Mouse (Mus musculus): ENCODE data around the gene Map3k7. TPM values are rescaled to one million over a fixed set of nuclear protein-coding genes. Genes with fewer than 3 reads are reported as not detected.
"Not testable (repeated sequence)": the region's sequence is repeated elsewhere in the genome, so short reads cannot be mapped to it uniquely, and the experiment has no call there.

Map3k7 gene
- total RNA-seq, 2 experiments from 2014 or later, result 40.4 to 41.0 TPM

DNA sequence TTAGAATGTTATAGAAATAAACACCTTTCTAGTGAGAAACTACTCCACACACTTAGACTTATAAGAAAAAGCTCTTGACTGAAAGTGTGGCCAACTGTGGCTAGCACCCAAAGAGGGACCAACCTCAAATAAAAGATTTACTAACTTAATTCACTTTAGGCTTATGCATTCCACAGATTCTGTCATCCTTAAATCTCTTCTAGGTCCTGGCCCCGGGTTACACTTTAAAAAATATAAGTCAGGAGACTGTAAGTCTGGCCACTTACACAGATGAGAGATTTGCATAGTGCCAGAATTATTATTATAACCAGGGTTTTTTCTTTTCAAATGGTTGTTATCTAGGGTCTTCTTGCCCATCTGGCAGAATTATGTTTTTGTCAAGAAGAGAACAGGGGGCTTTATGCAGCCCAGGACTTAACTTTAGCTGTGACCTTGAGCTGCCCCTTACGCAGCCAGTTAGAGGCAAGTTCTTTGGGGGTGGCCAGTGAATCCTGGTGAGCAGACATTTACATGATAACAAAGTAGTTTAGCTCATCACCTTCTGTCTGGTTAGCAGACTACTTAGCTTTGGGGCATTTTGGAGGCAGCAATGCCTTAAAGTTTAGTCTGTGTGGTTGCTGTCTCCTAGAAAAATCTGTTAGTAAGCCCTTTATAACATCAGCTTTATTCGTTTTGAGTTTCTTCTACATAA lies 11.5 kb downstream of the Map3k7 start:
- no peak for DNase-seq (ENCODE audit: low spot score in 2 of 2)

DNA sequence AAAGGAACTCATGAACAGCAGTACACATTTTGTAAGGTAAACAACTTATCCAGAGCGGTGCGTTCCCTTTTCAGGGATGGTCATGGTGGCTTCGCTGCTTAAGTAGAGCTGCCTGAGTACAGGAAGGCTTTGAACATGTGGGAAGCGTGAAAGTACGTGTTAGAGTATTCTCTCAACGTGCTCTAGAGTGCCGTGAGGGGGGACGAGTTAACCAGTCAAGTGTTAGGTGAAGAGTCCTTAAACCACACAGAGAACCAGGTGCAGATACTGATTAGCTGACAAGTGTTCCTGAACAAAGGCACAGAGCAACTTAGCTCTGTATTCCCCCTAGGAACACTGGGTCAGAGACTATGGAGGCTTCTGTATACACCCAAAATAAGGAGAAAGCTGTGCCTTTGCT lies 18.0 kb downstream of the Map3k7 start:
- no peak for DNase-seq (ENCODE audit: low spot score in 2 of 2)

DNA sequence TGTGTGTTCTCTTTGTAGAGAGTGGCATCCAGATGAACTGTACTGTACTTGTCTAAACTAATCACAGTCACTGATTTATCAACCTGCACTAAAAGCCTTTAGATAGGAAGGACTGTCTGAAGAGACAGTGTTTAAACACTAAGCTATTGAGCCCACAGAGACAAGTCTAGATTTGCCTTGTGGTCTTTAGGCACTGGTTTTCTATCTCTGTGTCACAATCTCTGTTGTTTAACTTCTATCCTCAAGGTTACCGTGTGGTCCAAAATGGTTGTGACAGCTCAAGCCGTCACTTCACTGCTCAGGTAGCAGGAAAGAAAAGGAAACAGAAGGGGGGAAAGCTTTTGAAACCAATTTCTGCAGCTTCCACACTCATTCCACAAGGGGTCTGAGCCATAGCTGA lies 29.5 kb downstream of the Map3k7 start:
- no peak for DNase-seq (ENCODE audit: low spot score in 2 of 2)

DNA sequence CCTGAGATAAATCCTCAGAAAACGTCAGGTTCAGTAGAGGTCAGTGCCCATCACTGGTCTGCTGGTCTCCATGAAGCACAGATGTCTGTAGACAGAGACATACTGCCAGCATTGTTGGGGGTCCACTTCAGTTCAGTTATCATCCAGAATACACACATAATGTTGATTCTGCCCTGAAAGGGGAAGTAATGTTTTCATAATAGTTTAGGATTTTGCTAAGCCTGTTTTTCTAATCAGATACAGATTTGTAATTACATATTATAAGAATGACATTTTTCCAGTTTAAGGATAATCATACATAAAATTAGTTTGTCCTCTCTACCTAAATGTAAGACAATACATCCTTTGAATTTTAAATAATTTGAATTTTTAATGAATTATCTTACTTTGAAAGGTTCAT lies 30.0 kb downstream of the Map3k7 start:
- DNase-seq (ENCODE audit: low spot score in 2 of 2), result no peak

DNA sequence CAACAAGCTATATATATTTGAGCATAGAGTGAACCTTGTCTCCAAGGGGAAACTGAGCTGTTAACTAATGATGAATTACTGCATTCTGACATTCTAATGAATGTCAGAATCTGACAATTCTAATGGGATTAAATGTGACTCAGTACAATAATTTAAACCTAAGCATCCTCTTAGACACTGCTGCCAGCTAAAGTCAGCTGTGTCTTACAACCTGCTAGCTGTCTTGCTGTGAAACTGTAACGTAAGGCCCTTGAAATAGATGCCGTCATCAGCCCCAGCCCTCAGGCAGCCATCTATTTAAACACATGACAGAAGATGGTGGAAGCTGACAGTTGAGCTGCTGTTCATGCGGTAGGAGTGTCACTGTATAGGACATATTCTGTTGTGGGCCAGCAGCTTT lies 37.6 kb downstream of the Map3k7 start:
- no peak for DNase-seq (ENCODE audit: low spot score in 2 of 2)

DNA sequence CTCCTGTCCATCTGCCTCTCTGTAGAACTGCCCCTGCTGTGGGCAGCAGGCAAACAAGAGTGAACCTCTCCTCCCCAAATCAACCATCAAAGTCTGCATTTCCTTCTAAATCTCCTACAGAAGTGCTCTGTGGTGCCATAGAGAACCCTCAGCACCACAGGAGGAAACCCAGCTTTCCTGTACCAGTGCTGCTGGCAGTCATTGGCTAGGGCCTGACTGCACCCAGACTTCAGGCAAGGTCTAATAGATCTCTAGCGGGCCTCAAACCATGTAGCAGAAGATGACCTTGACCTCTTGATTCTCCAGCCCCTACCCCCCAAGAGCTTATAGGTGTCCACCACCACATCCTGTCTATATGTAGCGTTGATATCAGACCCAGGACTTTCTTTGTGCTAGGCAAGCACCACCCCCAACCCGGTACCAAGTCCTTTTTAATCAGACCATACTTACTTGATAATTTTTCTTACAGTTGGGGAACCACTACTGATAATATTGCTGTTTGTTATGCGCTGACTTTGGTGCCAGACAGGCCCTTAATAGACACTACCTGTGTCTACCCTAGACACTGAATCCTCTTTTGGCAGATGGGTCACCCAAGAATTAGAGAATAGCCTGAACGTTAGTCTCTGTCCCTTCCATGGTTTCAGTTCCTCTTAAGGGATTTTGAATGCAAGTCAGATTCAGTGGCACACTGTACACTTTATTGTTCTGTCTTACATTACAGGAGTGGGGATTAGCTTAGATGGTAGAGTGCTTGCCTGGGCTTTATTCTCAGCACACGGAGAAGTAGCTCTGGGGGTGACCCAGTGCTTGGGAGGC lies 41.1 kb downstream of the Map3k7 start:
- no peak for DNase-seq (ENCODE audit: low spot score in 2 of 2)

DNA sequence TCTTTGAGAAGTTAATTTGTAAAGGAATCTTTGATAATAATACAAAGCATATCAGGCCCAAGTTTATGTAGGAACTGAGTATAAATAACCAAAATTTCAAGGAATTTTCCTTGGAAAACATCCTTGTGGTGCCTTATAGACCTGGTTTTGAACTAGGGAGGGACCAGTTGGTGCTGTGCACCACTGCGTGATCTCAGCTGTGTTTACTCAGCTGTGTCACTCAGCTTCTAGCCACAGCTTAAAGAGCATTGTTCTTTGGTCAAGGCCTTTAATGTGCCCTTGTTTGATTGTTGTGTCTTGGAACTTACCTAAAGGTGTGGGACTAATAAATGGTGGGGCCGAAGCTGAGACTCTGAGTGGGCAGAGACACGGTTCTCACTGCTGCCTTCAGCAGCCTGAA lies 43.3 kb downstream of the Map3k7 start:
- DNase-seq (ENCODE audit: low spot score in 2 of 2), result no peak

DNA sequence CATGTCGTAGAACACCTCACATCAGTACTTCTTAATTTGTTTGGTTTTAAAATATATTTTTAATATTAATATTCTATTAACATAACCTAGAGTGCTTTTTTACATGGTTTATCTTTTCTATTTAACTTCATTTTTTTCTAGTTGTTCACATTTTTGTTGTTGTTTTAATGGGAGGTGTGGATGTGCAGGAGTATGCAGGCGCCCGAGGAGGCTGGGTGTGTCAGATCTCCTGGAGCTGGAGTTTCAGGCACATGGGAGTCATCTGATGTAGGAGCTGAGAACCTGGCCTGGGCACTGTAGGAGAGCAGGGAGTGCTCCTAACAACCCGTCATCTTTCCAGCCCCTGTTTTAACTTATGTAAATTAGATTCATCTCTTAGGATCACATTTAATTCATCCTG lies 44.2 kb downstream of the Map3k7 start:
- DNase-seq (ENCODE audit: low spot score in 2 of 2), result no peak

DNA sequence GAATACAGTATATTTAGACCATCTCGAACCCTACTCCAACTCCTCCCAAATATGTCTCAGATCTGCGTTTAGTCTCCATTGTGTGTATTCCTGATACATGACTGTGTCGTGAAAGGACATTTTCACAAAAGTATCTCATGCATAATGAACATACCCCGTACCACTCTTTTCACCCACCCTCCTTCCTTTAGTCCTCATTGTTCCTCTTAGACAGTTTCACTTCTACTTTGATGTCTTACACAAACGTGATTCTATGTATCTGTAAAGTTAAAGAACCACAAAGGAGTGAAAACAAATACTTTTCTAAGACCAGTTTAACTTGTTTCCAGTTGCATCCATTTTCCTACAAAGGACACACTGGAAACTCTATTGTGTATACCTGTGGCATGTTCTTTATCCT lies 46.9 kb downstream of the Map3k7 start:
- no peak for DNase-seq (ENCODE audit: low spot score in 2 of 2)

DNA sequence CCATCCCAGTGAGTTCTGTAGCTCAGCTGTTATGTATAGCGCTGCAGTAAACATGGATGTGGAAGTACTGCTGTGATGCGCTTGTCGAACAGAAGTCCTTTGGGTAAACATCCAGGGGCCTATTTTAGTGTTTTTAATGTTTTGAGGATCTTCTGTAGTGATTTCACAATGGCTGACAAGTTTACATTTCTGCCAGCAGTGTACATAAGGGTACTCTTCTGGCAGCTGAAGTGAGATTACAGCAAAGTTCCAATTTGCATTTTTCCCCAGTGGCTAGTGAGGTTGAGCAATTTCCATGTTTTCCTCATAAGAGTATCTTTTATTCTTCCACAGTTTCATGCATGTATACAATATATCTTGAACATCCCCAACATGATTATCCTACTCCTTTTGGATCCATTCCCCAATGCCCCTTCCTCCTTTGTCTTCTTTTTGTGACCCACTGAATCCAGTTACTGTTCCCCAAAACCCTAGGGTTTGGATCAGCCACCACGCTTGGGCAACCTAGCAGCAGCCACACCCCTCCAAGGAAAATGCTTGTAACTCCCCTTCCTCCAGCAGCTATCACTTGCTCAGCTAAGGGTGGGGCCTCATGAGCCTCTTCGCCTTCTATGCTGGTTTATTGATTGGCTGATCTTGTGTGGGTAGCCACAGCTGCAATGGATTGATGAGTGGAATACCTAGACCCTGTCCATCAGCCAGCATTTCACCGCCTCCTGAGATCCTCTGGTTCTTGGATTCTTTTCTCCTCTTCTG lies 47.5 kb downstream of the Map3k7 start:
- no peak for DNase-seq (ENCODE audit: low spot score in 2 of 2)

DNA sequence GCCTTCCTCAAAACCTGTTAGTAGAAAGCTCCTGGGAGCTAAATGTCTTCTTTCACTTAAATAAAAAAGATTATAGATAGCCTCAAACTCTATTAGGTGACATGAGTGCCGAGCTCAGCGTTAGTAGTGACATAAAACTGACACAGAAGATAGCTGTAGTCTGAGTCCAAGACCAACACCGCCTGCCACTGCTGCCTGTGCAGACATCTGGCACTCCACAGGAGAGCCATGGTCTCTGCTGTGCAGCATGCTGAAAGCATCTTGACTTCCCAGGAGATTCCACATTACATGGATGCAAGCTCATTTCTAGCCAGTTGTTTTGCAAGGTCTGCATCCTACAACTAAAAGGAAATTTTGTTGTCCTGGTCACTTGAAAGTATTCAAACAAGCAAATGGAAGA lies 57.2 kb downstream of the Map3k7 start:
- DNase-seq (ENCODE audit: low spot score in 2 of 2), result no peak

DNA sequence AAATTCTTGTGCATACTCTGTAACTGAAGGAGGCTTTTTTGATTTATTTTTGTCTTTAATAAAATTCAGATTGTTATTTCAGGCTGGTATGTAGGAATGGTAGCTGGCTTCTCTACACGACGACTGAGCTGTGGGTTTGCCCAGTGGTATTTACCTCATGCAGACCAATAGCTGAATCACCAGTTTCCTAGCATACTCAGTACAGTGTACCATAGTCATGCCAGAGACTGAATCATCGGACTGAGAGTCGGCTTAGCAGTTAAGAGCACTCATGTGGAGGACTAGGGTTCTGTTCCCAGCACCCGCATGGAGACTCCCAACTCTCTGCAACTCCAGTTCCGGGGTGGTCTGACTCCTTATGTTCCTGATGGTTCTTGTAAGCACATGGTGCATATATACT lies 58.4 kb downstream of the Map3k7 start:
- no peak for DNase-seq (ENCODE audit: low spot score in 2 of 2)

DNA sequence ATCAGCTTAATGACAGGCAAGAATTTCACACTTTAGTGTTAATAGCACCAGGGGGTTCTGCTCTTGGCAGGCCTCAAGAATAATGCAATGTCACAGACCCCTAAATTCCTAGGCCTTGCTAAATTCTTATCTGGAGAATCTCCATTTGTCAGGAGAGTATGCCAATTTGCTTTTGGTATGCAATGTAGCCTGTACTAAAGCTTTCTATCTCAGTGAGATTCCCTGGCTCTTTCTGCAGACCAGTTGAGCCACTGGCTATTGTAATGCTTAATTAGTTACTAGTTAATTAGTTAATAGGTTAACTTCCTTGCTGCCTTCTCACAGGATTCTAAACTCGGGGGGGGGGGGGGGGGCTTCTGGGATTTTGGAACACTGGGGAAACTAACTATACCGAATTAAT lies 60.3 kb downstream of the Map3k7 start:
- not testable (repeated sequence) for DNase-seq (ENCODE audit: low spot score in 2 of 2)

DNA sequence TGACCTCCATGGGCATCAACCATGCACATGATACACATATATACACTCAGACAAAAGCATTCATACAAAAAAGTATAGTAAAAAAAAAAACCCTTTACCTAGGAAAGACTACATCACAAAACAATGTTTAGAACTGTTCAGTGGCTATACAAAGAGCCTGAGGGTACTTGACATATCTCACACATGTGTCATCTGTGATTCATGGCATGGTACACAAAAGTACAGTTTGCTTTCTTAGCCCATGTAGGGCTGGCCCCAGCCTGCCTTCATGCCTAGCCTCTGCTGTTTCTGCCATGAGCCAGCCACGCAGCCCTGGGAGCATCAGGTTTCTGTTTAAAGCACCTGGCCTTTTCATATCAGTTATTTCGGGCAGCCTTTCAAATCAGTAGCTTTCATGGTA lies 61.2 kb downstream of the Map3k7 start:
- no peak for DNase-seq (ENCODE audit: low spot score in 2 of 2)

DNA sequence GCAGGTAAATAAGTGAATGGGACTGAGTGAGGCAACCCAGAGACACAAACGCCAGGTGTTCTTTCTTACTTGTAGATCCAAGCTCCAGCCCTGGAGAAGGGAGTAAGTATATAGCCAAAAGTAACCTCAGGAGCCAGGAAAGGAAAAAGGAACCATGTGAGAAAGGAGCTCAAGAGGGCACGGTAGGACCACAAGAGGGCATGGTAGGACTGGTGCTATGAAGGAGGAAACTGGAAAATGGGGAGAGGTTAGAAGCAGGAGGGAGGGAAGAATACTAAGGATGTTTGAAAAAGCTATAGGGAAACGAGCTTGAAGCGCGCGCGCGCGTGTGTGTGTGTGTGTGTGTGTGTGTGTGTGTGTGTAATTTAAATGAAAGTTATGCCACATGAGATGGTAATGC lies 63.2 kb downstream of the Map3k7 start:
- no peak for DNase-seq (ENCODE audit: low spot score in 2 of 2)

DNA sequence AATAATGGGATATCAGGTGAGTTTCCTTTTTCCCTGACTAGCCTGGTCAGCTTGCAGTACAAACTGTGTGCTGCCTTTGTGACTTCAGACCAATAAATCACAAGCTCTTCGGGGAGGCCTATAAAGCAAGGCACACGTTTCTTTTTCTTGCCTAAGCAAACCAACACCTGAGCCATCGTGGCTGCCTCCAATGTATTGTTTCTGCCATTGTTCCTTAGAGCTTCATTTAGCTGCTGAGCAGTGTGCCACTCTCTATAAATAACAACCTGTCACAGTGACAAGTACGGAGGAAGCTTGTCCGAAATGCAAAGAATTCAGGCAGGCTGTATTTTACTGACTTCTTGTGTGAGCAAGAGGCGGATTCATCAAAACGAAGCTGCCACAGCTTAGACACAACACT lies 73.4 kb downstream of the Map3k7 start:
- no peak for DNase-seq (ENCODE audit: low spot score in 2 of 2)

DNA sequence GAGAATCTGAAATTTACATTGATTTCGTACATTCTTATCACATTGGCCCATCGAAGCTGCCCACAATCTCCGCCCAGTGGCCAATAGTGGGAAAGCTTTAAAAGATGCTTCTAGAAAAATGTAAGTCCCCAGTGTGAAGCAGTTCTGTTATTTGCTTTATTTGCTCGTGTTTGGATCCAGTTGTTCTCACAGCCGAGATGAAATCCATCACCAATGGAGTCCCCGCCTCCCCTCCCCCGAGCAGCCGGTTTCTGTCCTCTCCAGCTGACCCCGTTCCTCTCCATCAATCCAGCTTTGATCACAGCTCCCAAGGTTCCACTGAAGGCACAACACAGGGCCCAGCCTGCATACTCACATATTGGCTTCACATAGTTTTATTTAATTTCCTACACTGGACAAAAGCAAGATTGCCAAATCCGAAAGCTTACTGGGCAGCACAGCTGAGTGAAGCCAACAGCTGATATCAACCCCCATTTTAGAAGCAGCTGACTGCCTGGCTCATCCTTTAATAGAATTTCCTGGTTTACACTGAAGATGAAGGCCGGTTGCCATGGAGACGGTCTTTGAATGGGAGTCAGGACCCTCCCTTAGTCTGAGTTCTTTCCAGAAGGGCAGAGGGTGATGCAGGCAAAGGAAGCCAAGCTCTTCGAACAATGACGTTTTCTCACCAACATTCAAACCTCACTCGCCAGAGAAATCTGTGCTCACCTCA lies 78.0 kb downstream of the Map3k7 start:
- DNase-seq (ENCODE audit: low spot score in 2 of 2), result no peak

DNA sequence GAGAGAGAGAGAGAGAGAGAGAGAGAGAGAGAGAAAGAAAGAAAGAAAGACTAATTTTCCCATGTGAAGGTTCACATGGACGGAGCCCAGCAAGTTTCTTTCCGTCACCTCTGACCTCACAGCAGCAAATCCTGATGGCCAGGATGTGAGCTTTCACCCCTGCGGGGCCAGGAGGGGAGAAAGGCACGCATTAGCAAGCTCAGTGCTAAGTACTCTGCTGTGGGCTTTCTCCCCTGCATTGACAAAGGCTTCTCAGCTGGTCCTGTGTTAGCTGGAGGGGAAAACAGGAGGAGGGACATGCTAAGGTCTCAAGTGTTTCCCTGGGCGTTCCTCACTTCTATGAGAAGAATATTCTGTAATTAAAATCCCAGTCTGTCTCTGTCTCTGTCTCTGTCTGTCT lies 81.3 kb downstream of the Map3k7 start:
- DNase-seq (ENCODE audit: low spot score in 2 of 2), result no peak

DNA sequence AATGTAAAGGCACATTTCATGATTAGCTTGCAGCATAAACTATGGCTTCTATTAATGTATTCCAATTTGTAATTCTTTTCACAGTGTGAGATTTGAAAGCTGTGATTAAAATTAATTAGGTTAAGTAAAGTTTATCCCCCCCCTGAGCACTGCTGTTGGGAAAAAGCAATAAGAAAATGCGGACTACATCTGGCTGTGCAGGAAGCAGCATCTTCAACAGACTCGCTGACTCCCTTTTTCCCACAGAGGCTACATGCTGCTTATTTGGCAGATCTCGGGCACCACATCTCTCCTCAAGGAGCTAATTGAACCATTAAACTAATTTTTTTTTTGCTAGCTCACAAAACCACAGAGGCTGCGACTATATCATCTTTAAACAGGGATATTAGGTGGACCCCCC lies 85.9 kb downstream of the Map3k7 start:
- DNase-seq (ENCODE audit: low spot score in 2 of 2), result no peak

DNA sequence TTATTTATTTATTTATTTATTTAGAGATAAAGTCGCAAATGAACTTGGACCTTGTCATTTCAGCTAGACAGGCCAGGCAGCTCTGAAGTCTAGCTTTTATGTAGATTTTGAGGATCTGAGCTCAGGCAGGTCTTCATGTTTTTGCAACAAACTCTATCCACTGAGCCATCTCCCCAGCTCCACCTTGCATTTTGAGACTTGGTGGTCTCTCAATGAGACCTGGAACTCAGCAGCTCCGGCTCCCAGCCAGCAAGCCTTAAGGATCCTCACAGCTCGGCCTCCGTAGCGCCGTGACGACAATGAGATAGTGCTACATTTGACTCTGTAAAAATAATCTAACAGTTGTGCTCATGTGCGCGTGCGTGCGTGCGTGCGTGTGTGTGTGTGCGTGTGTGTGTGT lies 89.3 kb downstream of the Map3k7 start:
- DNase-seq (ENCODE audit: low spot score in 2 of 2), result no peak
